In the genomic region with DNA sequence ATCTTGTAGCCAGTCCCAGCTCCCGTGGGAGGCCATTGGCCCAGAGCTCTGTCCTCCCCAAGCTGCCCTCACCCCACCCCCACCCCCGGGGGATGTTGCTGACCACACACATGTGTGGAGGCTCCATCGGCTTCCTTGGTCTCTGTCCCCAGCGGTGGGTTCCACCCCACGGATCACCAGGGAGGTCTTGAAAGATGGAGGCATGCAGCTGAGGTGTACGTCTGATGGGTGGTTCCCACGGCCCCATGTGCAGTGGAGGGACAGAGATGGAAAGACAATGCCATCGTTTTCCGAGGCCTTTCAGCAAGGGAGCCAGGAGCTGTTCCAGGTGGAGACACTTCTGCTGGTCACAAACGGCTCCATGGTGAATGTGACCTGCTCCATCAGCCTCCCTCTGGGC, we compare ENCODE assay signal across 28 mouse cellular contexts. TPM values are rescaled to one million over a fixed set of nuclear protein-coding genes. Genes with fewer than 3 reads are reported as not detected.
DNase-seq lines count a peak whose midpoint lies in the region; ATAC-seq and TF ChIP-seq lines count a peak whose summit lies in the region.
"Had no signal": no experiment of that assay in that cellular context is flagged by ENCODE, and none has a peak within 500 bp of the region (broad histone marks: within the 10 kb centered on the region; RNA-seq: fewer than 3 reads in every experiment).

No protein-coding gene starts in this region.

- TF ChIP-seq CTCF in stomach, postnatal 0 days (IDR thresholded peaks at IDR 0.05; ENCODE audit: low read depth), result no peak

- WGBS in stomach, postnatal 0 days, result 75% methylated on average over 10 of the region's 10 CpGs

- H3K36me3 ChIP-seq in stomach, postnatal 0 days (ENCODE audit: control insufficient read depth, insufficient read depth, low read length), result no peaks in the 10 kb centered on the region
- H3K36me3 ChIP-seq: embryonic facial prominence, embryonic 10.5 days; embryonic facial prominence, embryonic 12.5 days; forebrain, embryonic 15.5 days had no signal

- H3K4me1 ChIP-seq in brown adipose tissue, adult 24 weeks (ENCODE audit: control insufficient read depth, insufficient read depth, insufficient read length, low read length), result no peaks in the 10 kb centered on the region
- H3K4me1 ChIP-seq in stomach, postnatal 0 days (replicated peaks; ENCODE audit: control insufficient read depth, insufficient read depth), result no peaks in the 10 kb centered on the region
- H3K4me1 ChIP-seq: embryonic facial prominence, embryonic 10.5 days; embryonic facial prominence, embryonic 12.5 days; forebrain, embryonic 13.5 days; forebrain, embryonic 15.5 days had no signal

- no peak overlapping the region for H3K9ac ChIP-seq in stomach, postnatal 0 days (ENCODE audit: low read length)
- H3K9ac ChIP-seq: embryonic facial prominence, embryonic 12.5 days; forebrain, embryonic 13.5 days; forebrain, embryonic 15.5 days; forebrain, postnatal 0 days had no signal

- H3K27me3 ChIP-seq in stomach, postnatal 0 days (ENCODE audit: control insufficient read depth, insufficient read depth, low read length), result no peaks in the 10 kb centered on the region
- H3K27me3 ChIP-seq: embryonic facial prominence, embryonic 12.5 days; forebrain, embryonic 13.5 days; forebrain, embryonic 15.5 days had no signal

- H3K4me3 ChIP-seq in brown adipose tissue, adult 24 weeks (ENCODE audit: insufficient read depth, low read depth, low read length), result no peak overlapping the region
- no peak overlapping the region for H3K4me3 ChIP-seq in stomach, postnatal 0 days (ENCODE audit: low read depth, low read length)
- H3K4me3 ChIP-seq: embryonic facial prominence, embryonic 10.5 days; embryonic facial prominence, embryonic 12.5 days; forebrain, embryonic 13.5 days; forebrain, embryonic 15.5 days had no signal

- H3K9me3 ChIP-seq in stomach, postnatal 0 days (ENCODE audit: control insufficient read depth, low read length), result no peaks in the 10 kb centered on the region
- H3K9me3 ChIP-seq: embryonic facial prominence, embryonic 10.5 days; embryonic facial prominence, embryonic 12.5 days; forebrain, embryonic 13.5 days; forebrain, embryonic 15.5 days had no signal

- no peak overlapping the region for H3K4me2 ChIP-seq in stomach, postnatal 0 days (replicated peaks; ENCODE audit: low read depth)
- H3K4me2 ChIP-seq: embryonic facial prominence, embryonic 12.5 days; forebrain, embryonic 13.5 days; forebrain, embryonic 15.5 days had no signal

- DNase-seq in gastrocnemius, postnatal 14 days, result peak; percentile 11
- no peak for DNase-seq in gastrocnemius, adult 18-20 months (ENCODE audit: low spot score)
- DNase-seq in testis, postnatal 10 days (ENCODE audit: low spot score), result peak; percentile 59
- no peak for DNase-seq in testis, postnatal 14 days (ENCODE audit: low spot score)
- DNase-seq in stomach, postnatal 0 days (ENCODE audit: low spot score), result no peak
- no peak for DNase-seq in ovary, postnatal 10 days (ENCODE audit: low spot score)
- DNase-seq: adrenal gland, adult 2 months; adrenal gland, postnatal 10 days; adrenal gland, postnatal 25 days; cerebellum, adult 11 months; cerebellum, adult 18-20 months; cerebellum, adult 8-10 months; cerebellum, adult 9-11 months; cerebellum, postnatal 14 days; cerebellum, postnatal 36 days; forebrain, postnatal 0 days had no signal

- no peak for ATAC-seq in stomach, postnatal 0 days (ENCODE audit: low FRiP score, low TSS enrichment)
- ATAC-seq: forebrain, embryonic 13.5 days; forebrain, embryonic 15.5 days; forebrain, postnatal 0 days had no signal

- H3K27ac ChIP-seq in brown adipose tissue, adult 24 weeks (replicated peaks; ENCODE audit: low read depth, low read length), result peak overlapping the region; percentile 14
- H3K27ac ChIP-seq in stomach, postnatal 0 days (replicated peaks), result no peak overlapping the region
- H3K27ac ChIP-seq: embryonic facial prominence, embryonic 10.5 days; embryonic facial prominence, embryonic 12.5 days; forebrain, embryonic 13.5 days; forebrain, embryonic 15.5 days had no signal

- intact Hi-C loops in gastrocnemius, postnatal 14 days (cut with DNase I; ENCODE audit: low total_unique reads), result no loop called here

- TF ChIP-seq EP300 in stomach, postnatal 0 days (optimal IDR thresholded peaks at IDR 0.05), result no peak

RNA-seq across cellular contexts. Expression of a gene that starts 10.4 kb away (rescaled TPM):
- under 1 TPM; 0.39 to 0.42 TPM for total RNA-seq in gastrocnemius, postnatal 14 days (2021)
- under 1 TPM; 0.14 to 0.33 TPM for total RNA-seq in gastrocnemius, adult 18-20 months (2021)
- polyA plus RNA-seq in brown adipose tissue, adult 24 weeks (2012; ENCODE audit: insufficient read depth, insufficient read length, missing spikeins), result 0.67 TPM in 1 of 2 replicates, not detected in the other
- polyA plus RNA-seq in stomach, postnatal 0 days (2015; fragmentation: Nextera tagmentation; extraction: Ambion mirVana), result 0.13 and 0.16 TPM in 2 replicates
- total RNA-seq: ES-E14; forebrain, postnatal 0 days; MEL had no signal
- polyA plus RNA-seq: C2C12; cortical plate, adult 2 months; embryonic facial prominence, embryonic 10.5 days; embryonic facial prominence, embryonic 12.5 days; embryonic facial prominence, embryonic 14.5 days; forebrain, embryonic 11.5 days; forebrain, embryonic 13.5 days; forebrain, postnatal 0 days had no signal

RNA-seq across cellular contexts. Expression of a gene that starts 11.9 kb away (rescaled TPM):
- not detected for total RNA-seq in gastrocnemius, postnatal 14 days (2021)
- total RNA-seq in gastrocnemius, adult 18-20 months (2021), result not detected
- not detected in 2 replicates for polyA plus RNA-seq in brown adipose tissue, adult 24 weeks (2012; ENCODE audit: insufficient read depth, insufficient read length, missing spikeins)
- polyA plus RNA-seq in stomach, postnatal 0 days (2015; fragmentation: Nextera tagmentation; extraction: Ambion mirVana), result 0.04 TPM in 1 of 2 replicates, not detected in the other
- total RNA-seq: adrenal gland, adult 2 months; adrenal gland, postnatal 10 days; adrenal gland, postnatal 25 days; adrenal gland, postnatal 4 days; ES-E14; forebrain, postnatal 0 days; MEL had no signal
- polyA plus RNA-seq: adrenal gland, adult 2 months; C2C12; cortical plate, adult 2 months; embryonic facial prominence, embryonic 10.5 days; embryonic facial prominence, embryonic 12.5 days; embryonic facial prominence, embryonic 14.5 days; forebrain, embryonic 11.5 days; forebrain, embryonic 13.5 days; forebrain, embryonic 15.5 days; forebrain, postnatal 0 days had no signal

RNA-seq across cellular contexts. Expression of a gene that starts 33.6 kb away (rescaled TPM):
- total RNA-seq in gastrocnemius, postnatal 14 days (2021), result under 1 TPM in 1 of 2 experiments, not detected in 1; 0.21 TPM
- not detected for total RNA-seq in gastrocnemius, adult 18-20 months (2021)
- not detected in 2 replicates for polyA plus RNA-seq in brown adipose tissue, adult 24 weeks (2012; ENCODE audit: insufficient read depth, insufficient read length, missing spikeins)
- 0.59 and 0.86 TPM in 2 replicates for polyA plus RNA-seq in stomach, postnatal 0 days (2015; fragmentation: Nextera tagmentation; extraction: Ambion mirVana)
- total RNA-seq: ES-E14, MEL had no signal
- polyA plus RNA-seq: C2C12 had no signal

RNA-seq across cellular contexts. Expression of a gene that starts 39.6 kb away (rescaled TPM):
- total RNA-seq in gastrocnemius, postnatal 14 days (2021), result not detected
- total RNA-seq in gastrocnemius, adult 18-20 months (2021), result not detected
- polyA plus RNA-seq in brown adipose tissue, adult 24 weeks (2012; ENCODE audit: insufficient read depth, insufficient read length, missing spikeins), result not detected in 2 replicates
- polyA plus RNA-seq in stomach, postnatal 0 days (2015; fragmentation: Nextera tagmentation; extraction: Ambion mirVana), result not detected in 2 replicates
- total RNA-seq: adrenal gland, adult 2 months; adrenal gland, postnatal 25 days; adrenal gland, postnatal 4 days; ES-E14; forebrain, postnatal 0 days; MEL had no signal
- polyA plus RNA-seq: C2C12; cortical plate, adult 2 months; embryonic facial prominence, embryonic 10.5 days; embryonic facial prominence, embryonic 12.5 days; embryonic facial prominence, embryonic 14.5 days; forebrain, embryonic 11.5 days; forebrain, embryonic 13.5 days had no signal

RNA-seq across cellular contexts. Expression of a gene that starts 59.4 kb away (rescaled TPM):
- 1 to 10 TPM; 2.8 to 3.7 TPM for total RNA-seq in gastrocnemius, postnatal 14 days (2021)
- 1 to 10 TPM; 3.9 to 5.6 TPM for total RNA-seq in gastrocnemius, adult 18-20 months (2021)
- 93.0 and 109 TPM in 2 replicates for polyA plus RNA-seq in brown adipose tissue, adult 24 weeks (2012; ENCODE audit: insufficient read depth, insufficient read length, missing spikeins)
- polyA plus RNA-seq in stomach, postnatal 0 days (2015; fragmentation: Nextera tagmentation; extraction: Ambion mirVana), result 5.6 and 6.7 TPM in 2 replicates
- polyA plus RNA-seq: C2C12 had no signal

Comparison
In these comparisons a context has a peak if more than half of its experiments do, and no peak if none do; other contexts are left out.
1. DNase-seq: peak in gastrocnemius, postnatal 14 days (single experiment) and testis, postnatal 10 days (single experiment); none in gastrocnemius, adult 18-20 months (single experiment), testis, postnatal 14 days (single experiment), stomach, postnatal 0 days (single experiment) and ovary, postnatal 10 days (single experiment).